In the genomic region with DNA sequence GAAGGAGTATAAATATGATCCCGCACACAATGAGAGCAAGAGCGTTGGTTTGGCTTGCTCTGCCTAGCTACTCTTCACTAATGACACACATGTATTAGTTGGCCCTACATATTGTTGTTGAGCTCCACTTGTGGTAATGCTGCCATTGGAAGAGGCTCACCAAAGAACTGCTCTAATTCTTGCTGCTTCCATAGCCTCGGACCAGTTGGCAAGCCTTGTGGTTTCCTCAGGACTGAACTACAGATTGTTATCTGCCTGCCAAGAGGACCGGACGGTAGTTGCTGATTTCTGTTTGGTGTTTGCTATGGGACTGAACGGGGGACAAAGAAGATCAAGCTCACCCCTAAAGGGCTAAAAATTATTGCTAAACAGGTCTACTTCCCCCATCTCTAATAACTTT, we compare ENCODE assay signal across 28 mouse cellular contexts. TPM values are rescaled to one million over a fixed set of nuclear protein-coding genes. Genes with fewer than 3 reads are reported as not detected.
A peak's percentile ranks its signal among the peaks of the same experiment; 100 is the strongest.
DNase-seq lines count a peak whose midpoint lies in the region; ATAC-seq and TF ChIP-seq lines count a peak whose summit lies in the region.
"Had no signal": no experiment of that assay in that cellular context is flagged by ENCODE, and none has a peak within 500 bp of the region (broad histone marks: within the 10 kb centered on the region; RNA-seq: fewer than 3 reads in every experiment).

No protein-coding gene starts in this region.

- H3K9me3 ChIP-seq in G1E (replicated peaks): no peaks in the 10 kb centered on the region
- H3K9me3 ChIP-seq: embryonic facial prominence, embryonic 13.5 days; embryonic facial prominence, embryonic 15.5 days; forebrain, embryonic 10.5 days; forebrain, embryonic 12.5 days had no signal

- peaks cover 7% of the 10 kb centered on the region for H3K4me1 ChIP-seq in G1E (ENCODE audit: insufficient read depth, low read depth, low read length)
- H3K4me1 ChIP-seq: embryonic facial prominence, embryonic 13.5 days; embryonic facial prominence, embryonic 15.5 days; forebrain, embryonic 10.5 days; forebrain, embryonic 12.5 days had no signal

- H3K36me3 ChIP-seq in G1E (replicated peaks): peaks cover 46% of the 10 kb centered on the region

- no peaks in the 10 kb centered on the region for H3K27me3 ChIP-seq in G1E (ENCODE audit: insufficient read depth, low read length)
- H3K27me3 ChIP-seq: CH12.LX; embryonic facial prominence, embryonic 13.5 days; embryonic facial prominence, embryonic 15.5 days; forebrain, embryonic 12.5 days had no signal

- TF ChIP-seq CTCF in G1E (IDR thresholded peaks at IDR 0.05; ENCODE audit: low read depth, low read length): no peak

- ATAC-seq in G1E (ENCODE audit: extremely low read depth, insufficient number of reproducible peaks, low FRiP score, poor library complexity, severe bottlenecking): peak; percentile 45
- peak; percentile 44; the same call in 1 of the 2 replicates for ATAC-seq in megakaryocyte progenitor cell, adult 5-6 weeks (replicated peaks; ENCODE audit: poor library complexity)
- ATAC-seq: CD4-positive, CD25-positive, alpha-beta regulatory T cell, adult 4 months; forebrain, embryonic 14.5 days; forebrain, embryonic 16.5 days had no signal

- no peak overlapping the region for H3K4me3 ChIP-seq in G1E (ENCODE audit: low read depth, low read length)
- H3K4me3 ChIP-seq: embryonic facial prominence, embryonic 13.5 days; embryonic facial prominence, embryonic 15.5 days; erythroblast, embryonic 14.5 days; forebrain, embryonic 10.5 days; forebrain, embryonic 12.5 days had no signal

- no peak for DNase-seq in G1E (ENCODE audit: low spot score)
- DNase-seq in cerebellum, postnatal 14 days: no peak
- DNase-seq in spleen, postnatal 14 days (ENCODE audit: low spot score in 2 of 2): no peak
- DNase-seq in cerebellum, postnatal 4 days (ENCODE audit: low spot score in 2 of 2): no peak
- DNase-seq: adrenal gland, adult 8-10 months; adrenal gland, postnatal 14 days; adrenal gland, postnatal 36 days; B cell, adult 2 months; cerebellum, adult 11-12 months; cerebellum, adult 2 months; cerebellum, adult 9-10 months; cerebellum, postnatal 10 days; cerebellum, postnatal 36 days; embryo, embryonic 11 days had no signal

RNA-seq across cellular contexts. Expression of a gene that starts 14.3 kb away (rescaled TPM):
- total RNA-seq in G1E (2014; fragmentation: Nextera tagmentation) (not detected in 2 replicates), G1E (2017) (0.05 and 0.06 TPM in 2 replicates)
- polyA plus RNA-seq in G1E (2012): not detected in 2 replicates
- total RNA-seq in megakaryocyte progenitor cell, adult 5-6 weeks (2015): not detected in 2 replicates
- not detected in 2 replicates for total RNA-seq in megakaryocyte progenitor cell, adult 5-6 weeks (2017)
- total RNA-seq: adrenal gland, adult 18-20 months; adrenal gland, adult 8-10 months; adrenal gland, postnatal 14 days; adrenal gland, postnatal 36 days; CH12.LX; MEL had no signal
- polyA plus RNA-seq: CD4-positive, CD25-positive, alpha-beta regulatory T cell, adult 4 months; cerebellum, adult 2 months; embryonic facial prominence, embryonic 11.5 days; embryonic facial prominence, embryonic 13.5 days; embryonic facial prominence, embryonic 15.5 days; erythroblast, embryonic 14.5 days; forebrain, embryonic 10.5 days; forebrain, embryonic 12.5 days; forebrain, embryonic 14.5 days; forebrain, embryonic 16.5 days; frontal cortex, adult 2 months had no signal

RNA-seq across cellular contexts. Expression of a gene that starts 19.6 kb away (rescaled TPM):
- total RNA-seq in G1E (2014; fragmentation: Nextera tagmentation) (45.7 and 74.2 TPM in 2 replicates), G1E (2017) (59.8 and 78.7 TPM in 2 replicates)
- polyA plus RNA-seq in G1E (2012): 3.1 TPM in 2 replicates
- total RNA-seq in megakaryocyte progenitor cell, adult 5-6 weeks (2015): 42.2 and 52.8 TPM in 2 replicates
- total RNA-seq in megakaryocyte progenitor cell, adult 5-6 weeks (2017): 57.7 and 69.5 TPM in 2 replicates
